Mouse (Mus musculus): ENCODE data around the gene Klhl41. TPM values are rescaled to one million over a fixed set of nuclear protein-coding genes. Genes with fewer than 3 reads are reported as not detected.

Klhl41 gene
- polyA plus RNA-seq, 1 experiment: not detected

- Histone ChIP-seq H3K4me3 (ENCODE audit: insufficient read depth, low read length) (no peak overlapping the region), H3K27ac (ENCODE audit: insufficient read depth, low read depth, low read length) (no peak overlapping the region), H3K4me1 (ENCODE audit: control insufficient read depth, insufficient read depth, low read length) (no peaks in the 10 kb centered on the region)
- TF ChIP-seq POLR2A (IDR thresholded peaks at IDR 0.05; ENCODE audit: borderline replicate concordance, low read depth, low read length): no peak
- peak; percentile 26; the same call in 1 of the 2 replicates for TF ChIP-seq CTCF (IDR thresholded peaks at IDR 0.05; ENCODE audit: low read depth, low read length)
Observed at GRCm38 (mm10) chr2:69679990-69680389, 10.1 kb downstream of the Klhl41 start.

- no peaks in the 10 kb centered on the region for H3K4me1 ChIP-seq (ENCODE audit: control insufficient read depth, insufficient read depth, low read length)
- TF ChIP-seq POLR2A (IDR thresholded peaks at IDR 0.05; ENCODE audit: borderline replicate concordance, low read depth, low read length) (no peak), CTCF (IDR thresholded peaks at IDR 0.05; ENCODE audit: low read depth, low read length) (no peak)
Observed at GRCm38 (mm10) chr2:69681931-69682330, 12.0 kb downstream of the Klhl41 start.

GRCm38 (mm10) chr2:69683036-69683805, 13.3 kb downstream of the Klhl41 start:
- H3K4me1 ChIP-seq (ENCODE audit: control insufficient read depth, insufficient read depth, low read length): no peaks in the 10 kb centered on the region
- H3K27ac ChIP-seq (ENCODE audit: insufficient read depth, low read depth, low read length): no peak overlapping the region
- TF ChIP-seq POLR2A (IDR thresholded peaks at IDR 0.05; ENCODE audit: borderline replicate concordance, low read depth, low read length) (no peak), CTCF (IDR thresholded peaks at IDR 0.05; ENCODE audit: low read depth, low read length) (no peak)
- H3K4me3 ChIP-seq (ENCODE audit: insufficient read depth, low read length): no peak overlapping the region

More at GRCm38 (mm10) chr2:69681931-69682330, 12.0 kb downstream of the Klhl41 start:
- H3K27ac ChIP-seq (ENCODE audit: insufficient read depth, low read depth, low read length): no peak overlapping the region
- H3K4me3 ChIP-seq (ENCODE audit: insufficient read depth, low read length): no peak overlapping the region

- no peak overlapping the region for H3K27ac ChIP-seq (ENCODE audit: insufficient read depth, low read depth, low read length)
- H3K4me1 ChIP-seq (ENCODE audit: control insufficient read depth, insufficient read depth, low read length): no peaks in the 10 kb centered on the region
- no peak overlapping the region for H3K4me3 ChIP-seq (ENCODE audit: insufficient read depth, low read length)
- no peak for TF ChIP-seq POLR2A (IDR thresholded peaks at IDR 0.05; ENCODE audit: borderline replicate concordance, low read depth, low read length)
- no peak for TF ChIP-seq CTCF (IDR thresholded peaks at IDR 0.05; ENCODE audit: low read depth, low read length)
Observed at GRCm38 (mm10) chr2:69684488-69684887, 14.6 kb downstream of the Klhl41 start.

- H3K27ac ChIP-seq (ENCODE audit: insufficient read depth, low read depth, low read length): no peak overlapping the region
- H3K4me1 ChIP-seq (ENCODE audit: control insufficient read depth, insufficient read depth, low read length): no peaks in the 10 kb centered on the region
- TF ChIP-seq CTCF (IDR thresholded peaks at IDR 0.05; ENCODE audit: low read depth, low read length) (no peak), POLR2A (IDR thresholded peaks at IDR 0.05; ENCODE audit: borderline replicate concordance, low read depth, low read length) (no peak)
- no peak overlapping the region for H3K4me3 ChIP-seq (ENCODE audit: insufficient read depth, low read length)
Observed at GRCm38 (mm10) chr2:69690214-69690613, 20.3 kb downstream of the Klhl41 start.

- Histone ChIP-seq H3K4me1 (ENCODE audit: control insufficient read depth, insufficient read depth, low read length) (no peaks in the 10 kb centered on the region), H3K4me3 (ENCODE audit: insufficient read depth, low read length) (no peak overlapping the region), H3K27ac (ENCODE audit: insufficient read depth, low read depth, low read length) (no peak overlapping the region)
- TF ChIP-seq POLR2A (IDR thresholded peaks at IDR 0.05; ENCODE audit: borderline replicate concordance, low read depth, low read length): no peak
- TF ChIP-seq CTCF (IDR thresholded peaks at IDR 0.05; ENCODE audit: low read depth, low read length): no peak
Observed at GRCm38 (mm10) chr2:69690843-69691242, 20.9 kb downstream of the Klhl41 start.

- Histone ChIP-seq H3K27ac (ENCODE audit: insufficient read depth, low read depth, low read length) (no peak overlapping the region), H3K4me1 (ENCODE audit: control insufficient read depth, insufficient read depth, low read length) (no peaks in the 10 kb centered on the region), H3K4me3 (ENCODE audit: insufficient read depth, low read length) (no peak overlapping the region)
- TF ChIP-seq POLR2A (IDR thresholded peaks at IDR 0.05; ENCODE audit: borderline replicate concordance, low read depth, low read length): no peak
- no peak for TF ChIP-seq CTCF (IDR thresholded peaks at IDR 0.05; ENCODE audit: low read depth, low read length)
Observed at GRCm38 (mm10) chr2:69693501-69693900, 23.6 kb downstream of the Klhl41 start.

GRCm38 (mm10) chr2:69700446-69700845, 30.5 kb downstream of the Klhl41 start:
- TF ChIP-seq CTCF (IDR thresholded peaks at IDR 0.05; ENCODE audit: low read depth, low read length) (no peak), POLR2A (IDR thresholded peaks at IDR 0.05; ENCODE audit: borderline replicate concordance, low read depth, low read length) (no peak)
- Histone ChIP-seq H3K4me3 (ENCODE audit: insufficient read depth, low read length) (no peak overlapping the region), H3K27ac (ENCODE audit: insufficient read depth, low read depth, low read length) (no peak overlapping the region), H3K4me1 (ENCODE audit: control insufficient read depth, insufficient read depth, low read length) (no peaks in the 10 kb centered on the region)

GRCm38 (mm10) chr2:69712171-69712570, 42.3 kb downstream of the Klhl41 start:
- TF ChIP-seq CTCF (IDR thresholded peaks at IDR 0.05; ENCODE audit: low read depth, low read length): no peak

GRCm38 (mm10) chr2:69712981-69713625, 43.2 kb downstream of the Klhl41 start, which contains the start of gene Fastkd1:
Gene Fastkd1 (minus strand): TSS chr2:69713516.
- Histone ChIP-seq H3K4me1 (ENCODE audit: control insufficient read depth, insufficient read depth, low read length) (peaks cover 4% of the 10 kb centered on the region), H3K4me3 (ENCODE audit: insufficient read depth, low read length) (peak within 1 kb of the TSS; percentile 67), H3K27ac (ENCODE audit: insufficient read depth, low read depth, low read length) (peak within 1 kb of the TSS; percentile 48)
- TF ChIP-seq POLR2A (IDR thresholded peaks at IDR 0.05; ENCODE audit: borderline replicate concordance, low read depth, low read length): no peak
- no peak for TF ChIP-seq CTCF (IDR thresholded peaks at IDR 0.05; ENCODE audit: low read depth, low read length)

More at GRCm38 (mm10) chr2:69712171-69712570, 42.3 kb downstream of the Klhl41 start:
- Histone ChIP-seq H3K4me1 (ENCODE audit: control insufficient read depth, insufficient read depth, low read length) (peaks cover 3% of the 10 kb centered on the region), H3K4me3 (ENCODE audit: insufficient read depth, low read length) (peak overlapping the region; percentile 35), H3K27ac (ENCODE audit: insufficient read depth, low read depth, low read length) (no peak overlapping the region)
